Mouse (Mus musculus): ENCODE measurements at regions not wholly inside any gene's neighbourhood (a gene's known extent, or its start where the extent isn't known, plus 50 kb on each side); places are given as distances from the start of the nearest gene placed in this dataset.

GRCm38 (mm10) chr1:186286401-186286800 lies 169.3 kb upstream of the Lyplal1 start:
- no peak for TF ChIP-seq CTCF (conservative IDR thresholded peaks at IDR 0.05; ENCODE audit: insufficient read depth, insufficient read length, low read depth, low read length)
- no peak for TF ChIP-seq POLR2A (IDR thresholded peaks at IDR 0.05; ENCODE audit: low read depth, low read length)

All from kidney, adult 2 months (tissue).